Mouse (Mus musculus) embryonic facial prominence, embryonic 10.5 days (tissue): ENCODE data around the gene Tcf12. TPM values are rescaled to one million over a fixed set of nuclear protein-coding genes. Genes with fewer than 3 reads are reported as not detected.
A peak's percentile ranks its signal among the peaks of the same experiment; 100 is the strongest.

Experiments used
- DNase-seq: peaks from one replicate; pipeline ENCODE4 v3.0.0-alpha.2; 2017; ENCODE audit warnings: low spot score
- H3K27ac ChIP-seq: fragments of 300-500 bp; sonication (generic); replicated peaks from 2 replicates; pipeline ENCODE4 v1.5.1; 2016; ENCODE audit warnings: mild to moderate bottlenecking
- H3K27me3 ChIP-seq: fragments of 300-500 bp; sonication (generic); replicated peaks from 2 replicates; pipeline ENCODE4 v1.6.1; 2016; ENCODE audit warnings: low read depth, mild to moderate bottlenecking; ENCODE audit not compliant: poor library complexity, severe bottlenecking
- H3K36me3 ChIP-seq: fragments of 300-500 bp; sonication (generic); replicated peaks from 2 replicates; pipeline ENCODE4 v1.6.1; 2016; ENCODE audit warnings: mild to moderate bottlenecking, moderate library complexity
- H3K4me1 ChIP-seq: fragments of 300-500 bp; sonication (generic); 2 replicates; pipeline ENCODE4 v1.6.1; 2016
- H3K4me3 ChIP-seq: fragments of 300-500 bp; sonication (generic); 2 replicates; pipeline ENCODE4 v1.5.1; 2016; ENCODE audit warnings: mild to moderate bottlenecking, moderate library complexity
- H3K9me3 ChIP-seq: fragments of 300-500 bp; sonication (generic); 2 replicates; pipeline ENCODE4 v1.6.1; 2016; ENCODE audit warnings: mild to moderate bottlenecking
- WGBS: fragments of 180-500 bp; shearing (Covaris S2); methylation state at CpG from one replicate; pipeline ENCODE4 v1.1.7; 2016; 5-methylcytosine and 5-hydroxymethylcytosine counted together
- polyA plus RNA-seq: library from polyadenylated mRNA; unstranded; fragments of >200 nt; fragmentation: Nextera tagmentation; extraction: Ambion mirVana; gene quantifications from 2 replicates; pipeline ENCODE4 v1.2.1, GENCODE M21; 2016

Gene Tcf12
- polyA plus RNA-seq, 1 experiment from 2014 or later, result 169 TPM

- 92% methylated on average over 1 of the region's 1 CpGs for WGBS
Measured at GRCm38 (mm10) chr9:72013541-72013940, 98.1 kb downstream of the Tcf12 start.

GRCm38 (mm10) chr9:72008634-72009033 lies 103.0 kb downstream of the Tcf12 start:
- Histone ChIP-seq H3K4me3 (no peak overlapping the region), H3K27me3 (no peaks in the 10 kb centered on the region), H3K27ac (no peak overlapping the region), H3K36me3 (peaks cover 6% of the 10 kb centered on the region; the same call in 1 of the 2 replicates), H3K4me1 (no peaks in the 10 kb centered on the region), H3K9me3 (no peaks in the 10 kb centered on the region)
- DNase-seq, result no peak
- WGBS, result 91% methylated on average over 1 of the region's 1 CpGs

More at GRCm38 (mm10) chr9:72013541-72013940, 98.1 kb downstream of the Tcf12 start:
- Histone ChIP-seq H3K9me3 (no peaks in the 10 kb centered on the region), H3K27me3 (no peaks in the 10 kb centered on the region), H3K4me1 (no peaks in the 10 kb centered on the region), H3K27ac (no peak overlapping the region), H3K36me3 (peaks cover 8% of the 10 kb centered on the region), H3K4me3 (no peak overlapping the region)
- DNase-seq, result no peak

- no peaks in the 10 kb centered on the region for H3K9me3 ChIP-seq
- H3K4me1 ChIP-seq, result 0 out of 2 replicates have a peak, but pooled peaks cover 4% of the 10 kb centered on the region
- H3K27me3 ChIP-seq, result no peaks in the 10 kb centered on the region
- no peak overlapping the region for H3K27ac ChIP-seq
- 90% methylated on average over 3 of the region's 3 CpGs for WGBS
- peaks cover 7% of the 10 kb centered on the region; the same call in 1 of the 2 replicates for H3K36me3 ChIP-seq
- H3K4me3 ChIP-seq, result no peak overlapping the region
- no peak for DNase-seq
Measured at GRCm38 (mm10) chr9:71991147-71991546, 120.5 kb downstream of the Tcf12 start.

GRCm38 (mm10) chr9:71990376-71990775 lies 121.3 kb downstream of the Tcf12 start:
- DNase-seq, result no peak
- H3K27ac ChIP-seq, result no peak overlapping the region
- WGBS, result 76% methylated on average over 1 of the region's 1 CpGs
- H3K36me3 ChIP-seq, result peaks cover 4% of the 10 kb centered on the region; the same call in 1 of the 2 replicates
- H3K27me3 ChIP-seq, result no peaks in the 10 kb centered on the region
- H3K9me3 ChIP-seq, result no peaks in the 10 kb centered on the region
- 0 out of 2 replicates have a peak, but pooled peaks cover 4% of the 10 kb centered on the region for H3K4me1 ChIP-seq
- no peak overlapping the region for H3K4me3 ChIP-seq

- Histone ChIP-seq H3K4me3 (no peak overlapping the region), H3K27me3 (no peaks in the 10 kb centered on the region), H3K27ac (no peak overlapping the region), H3K9me3 (no peaks in the 10 kb centered on the region), H3K4me1 (peaks cover 9% of the 10 kb centered on the region; the same call in 1 of the 2 replicates), H3K36me3 (peaks cover 4% of the 10 kb centered on the region; the same call in 1 of the 2 replicates)
- DNase-seq, result no peak
- 71% methylated on average over 1 of the region's 1 CpGs for WGBS
Measured at GRCm38 (mm10) chr9:71989663-71990062, 122.0 kb downstream of the Tcf12 start.

- Histone ChIP-seq H3K9me3 (no peaks in the 10 kb centered on the region), H3K4me3 (no peak overlapping the region), H3K27ac (no peak overlapping the region), H3K36me3 (peaks cover 4% of the 10 kb centered on the region; the same call in 1 of the 2 replicates), H3K4me1 (peaks cover 14% of the 10 kb centered on the region; the same call in 1 of the 2 replicates), H3K27me3 (no peaks in the 10 kb centered on the region)
- WGBS, result 96% methylated on average over 2 of the region's 2 CpGs
- no peak for DNase-seq
Measured at GRCm38 (mm10) chr9:71986716-71987115, 125.0 kb downstream of the Tcf12 start.

- H3K9me3 ChIP-seq, result no peaks in the 10 kb centered on the region
- no peaks in the 10 kb centered on the region for H3K36me3 ChIP-seq
- no peaks in the 10 kb centered on the region for H3K27me3 ChIP-seq
- 86% methylated on average over 1 of the region's 1 CpGs for WGBS
- no peak overlapping the region for H3K4me3 ChIP-seq
- peaks cover 14% of the 10 kb centered on the region for H3K4me1 ChIP-seq
- no peak overlapping the region for H3K27ac ChIP-seq
- no peak for DNase-seq
Measured at GRCm38 (mm10) chr9:71982826-71983225, 128.8 kb downstream of the Tcf12 start.

- H3K4me1 ChIP-seq, result peaks cover 25% of the 10 kb centered on the region
- H3K9me3 ChIP-seq, result no peaks in the 10 kb centered on the region
- DNase-seq, result no peak
- H3K4me3 ChIP-seq, result no peak overlapping the region
- WGBS, result 92% methylated on average over 3 of the region's 3 CpGs
- no peak overlapping the region for H3K27ac ChIP-seq
- no peaks in the 10 kb centered on the region for H3K36me3 ChIP-seq
- no peaks in the 10 kb centered on the region for H3K27me3 ChIP-seq
Measured at GRCm38 (mm10) chr9:71981071-71981470, 130.6 kb downstream of the Tcf12 start.

- Histone ChIP-seq H3K36me3 (no peaks in the 10 kb centered on the region), H3K4me3 (no peak overlapping the region), H3K9me3 (no peaks in the 10 kb centered on the region), H3K4me1 (peaks cover 29% of the 10 kb centered on the region), H3K27ac (no peak overlapping the region), H3K27me3 (no peaks in the 10 kb centered on the region)
- DNase-seq, result no peak
- WGBS, result 77% methylated on average over 2 of the region's 2 CpGs
Measured at GRCm38 (mm10) chr9:71980579-71980978, 131.1 kb downstream of the Tcf12 start.

- no peak for DNase-seq
- no peak overlapping the region for H3K4me3 ChIP-seq
- no peak overlapping the region for H3K27ac ChIP-seq
- no peaks in the 10 kb centered on the region for H3K9me3 ChIP-seq
- no peaks in the 10 kb centered on the region for H3K36me3 ChIP-seq
- H3K27me3 ChIP-seq, result no peaks in the 10 kb centered on the region
- H3K4me1 ChIP-seq, result peaks cover 38% of the 10 kb centered on the region
- 82% methylated on average over 3 of the region's 3 CpGs for WGBS
Measured at GRCm38 (mm10) chr9:71978886-71979285, 132.8 kb downstream of the Tcf12 start.

GRCm38 (mm10) chr9:71976034-71976433 lies 135.6 kb downstream of the Tcf12 start:
- peak; percentile 77 for DNase-seq
- H3K4me1 ChIP-seq, result peaks cover 35% of the 10 kb centered on the region
- no peaks in the 10 kb centered on the region for H3K9me3 ChIP-seq
- WGBS, result 49% methylated on average over 6 of the region's 6 CpGs
- H3K27ac ChIP-seq, result no peak overlapping the region
- no peaks in the 10 kb centered on the region for H3K27me3 ChIP-seq
- H3K36me3 ChIP-seq, result peaks cover 5% of the 10 kb centered on the region
- no peak overlapping the region for H3K4me3 ChIP-seq

GRCm38 (mm10) chr9:71975141-71975540 lies 136.5 kb downstream of the Tcf12 start:
- H3K27me3 ChIP-seq, result no peaks in the 10 kb centered on the region
- H3K4me1 ChIP-seq, result peaks cover 35% of the 10 kb centered on the region
- H3K27ac ChIP-seq, result peak overlapping the region; percentile 51
- DNase-seq, result no peak
- H3K4me3 ChIP-seq, result no peak overlapping the region
- WGBS, result 68% methylated on average over 4 of the region's 4 CpGs
- peaks cover 5% of the 10 kb centered on the region for H3K36me3 ChIP-seq
- H3K9me3 ChIP-seq, result no peaks in the 10 kb centered on the region

GRCm38 (mm10) chr9:71974541-71974959 lies 137.1 kb downstream of the Tcf12 start:
- Histone ChIP-seq H3K27ac (peak overlapping the region; percentile 51), H3K9me3 (no peaks in the 10 kb centered on the region), H3K4me1 (peaks cover 35% of the 10 kb centered on the region), H3K36me3 (peaks cover 5% of the 10 kb centered on the region), H3K4me3 (no peak overlapping the region), H3K27me3 (no peaks in the 10 kb centered on the region)
- WGBS, result 30% methylated on average over 2 of the region's 2 CpGs
- no peak for DNase-seq
